Mouse (Mus musculus) retina, embryonic 14.5 days (tissue): ENCODE measurements around the gene Ttc24.

ENCODE experiments used
- DNase-seq: peaks from one replicate; pipeline ENCODE4 v3.0.0-alpha.2; 2015; ENCODE audit warnings: low spot score

Gene Ttc24

DNA sequence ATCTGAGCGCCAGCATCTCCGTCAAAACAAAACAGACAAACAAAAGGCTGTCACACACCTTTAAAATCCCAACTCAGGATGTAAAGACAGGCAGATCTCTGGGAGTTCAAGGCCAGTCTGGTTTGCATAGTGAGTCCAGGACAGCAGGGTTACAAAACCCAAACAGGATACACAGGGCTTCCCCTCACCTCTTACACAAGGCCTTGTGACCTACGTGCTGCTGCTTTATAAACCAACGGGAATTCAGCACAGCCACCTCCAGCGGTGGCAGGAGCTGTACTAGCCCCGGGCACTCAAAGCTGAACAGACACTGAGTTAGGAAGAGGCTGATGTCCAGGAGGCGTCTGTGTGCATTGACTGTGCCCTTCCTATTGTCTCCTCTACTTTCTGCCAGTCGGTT, 663 bp downstream of the Ttc24 start:
- DNase-seq = no peak

DNA sequence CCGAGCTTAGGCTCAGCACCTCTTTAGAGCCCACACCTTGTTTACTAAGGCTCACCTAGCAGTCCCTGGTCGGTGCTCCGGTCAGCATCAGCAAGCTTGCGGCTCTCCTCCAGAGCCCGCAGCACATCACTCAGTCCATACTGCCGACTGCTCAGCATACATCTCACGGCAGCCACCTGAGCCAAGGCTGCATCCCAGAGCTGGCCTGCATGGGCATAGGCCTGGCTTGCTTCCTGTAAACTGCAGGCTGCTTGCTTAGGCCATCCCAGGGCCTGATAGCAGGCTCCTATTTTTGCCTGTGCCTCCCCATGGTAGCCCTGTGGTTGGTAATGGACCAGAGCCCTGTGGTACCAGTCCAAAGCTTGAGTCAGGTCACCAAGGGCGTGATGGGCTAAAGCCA, 3.3 kb downstream of the Ttc24 start:
- no peak for DNase-seq

DNA sequence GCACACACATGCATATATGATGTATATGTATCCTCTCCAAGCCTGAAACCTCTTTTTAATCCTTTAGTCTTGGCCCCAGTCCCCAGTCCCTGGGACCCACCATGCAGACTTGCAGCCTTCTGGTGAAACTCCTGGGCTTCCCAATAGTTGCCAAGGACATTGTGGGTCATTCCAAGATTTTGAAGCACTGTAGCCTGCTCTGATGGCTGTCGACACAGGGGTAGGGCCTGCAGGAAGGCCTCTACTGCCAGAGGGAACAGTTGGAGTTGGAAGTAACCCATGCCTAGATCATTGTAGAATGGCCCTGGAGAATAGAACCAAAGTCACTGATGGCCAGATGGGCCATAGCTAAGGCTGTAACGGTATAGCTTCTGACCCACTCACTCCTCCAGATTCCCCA, 3.8 kb downstream of the Ttc24 start:
- no peak for DNase-seq

DNA sequence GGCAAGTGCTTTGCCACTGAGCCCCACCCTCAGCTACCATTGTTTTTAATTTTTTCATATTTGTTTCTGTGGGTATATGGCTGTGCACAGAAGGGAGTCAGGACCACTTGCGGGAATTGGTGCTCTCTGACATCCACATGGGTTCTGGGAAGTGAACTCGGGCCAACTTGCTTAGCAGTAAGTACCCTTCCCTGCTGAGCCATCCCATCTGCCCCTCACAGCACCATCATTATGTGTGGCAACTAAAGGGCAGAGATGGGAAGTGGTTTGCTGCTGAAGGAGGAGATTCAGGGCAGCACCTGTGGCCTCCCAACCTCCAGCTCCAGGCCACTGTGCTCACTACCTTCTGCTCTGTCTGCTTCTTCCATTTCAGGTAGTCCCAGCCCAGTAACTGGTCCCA, 4.5 kb downstream of the Ttc24 start:
- no peak for DNase-seq

- DNase-seq = peak; percentile 95
Observed at GRCm38 (mm10) chr3:88071783-88072182, 6.3 kb downstream of the Ttc24 start.

DNA sequence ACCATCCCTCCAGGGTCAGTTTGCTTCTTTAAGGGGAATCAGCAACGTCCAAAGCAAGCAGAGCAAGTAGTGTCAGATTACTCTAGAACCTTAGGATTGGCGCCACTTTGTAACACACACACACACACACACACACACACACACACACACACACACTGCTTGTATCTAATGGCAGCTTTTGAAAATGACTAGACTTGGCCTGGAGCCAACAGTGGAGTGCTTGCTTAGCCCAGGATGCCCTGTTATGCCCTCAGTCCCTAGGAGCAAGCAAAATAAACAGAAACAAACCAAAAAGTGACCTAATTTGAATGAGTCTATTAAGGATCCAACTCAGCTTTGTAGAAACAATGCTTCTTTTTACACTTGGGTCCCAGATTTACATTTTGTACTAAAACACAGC, 9.7 kb downstream of the Ttc24 start:
- DNase-seq = no peak

DNA sequence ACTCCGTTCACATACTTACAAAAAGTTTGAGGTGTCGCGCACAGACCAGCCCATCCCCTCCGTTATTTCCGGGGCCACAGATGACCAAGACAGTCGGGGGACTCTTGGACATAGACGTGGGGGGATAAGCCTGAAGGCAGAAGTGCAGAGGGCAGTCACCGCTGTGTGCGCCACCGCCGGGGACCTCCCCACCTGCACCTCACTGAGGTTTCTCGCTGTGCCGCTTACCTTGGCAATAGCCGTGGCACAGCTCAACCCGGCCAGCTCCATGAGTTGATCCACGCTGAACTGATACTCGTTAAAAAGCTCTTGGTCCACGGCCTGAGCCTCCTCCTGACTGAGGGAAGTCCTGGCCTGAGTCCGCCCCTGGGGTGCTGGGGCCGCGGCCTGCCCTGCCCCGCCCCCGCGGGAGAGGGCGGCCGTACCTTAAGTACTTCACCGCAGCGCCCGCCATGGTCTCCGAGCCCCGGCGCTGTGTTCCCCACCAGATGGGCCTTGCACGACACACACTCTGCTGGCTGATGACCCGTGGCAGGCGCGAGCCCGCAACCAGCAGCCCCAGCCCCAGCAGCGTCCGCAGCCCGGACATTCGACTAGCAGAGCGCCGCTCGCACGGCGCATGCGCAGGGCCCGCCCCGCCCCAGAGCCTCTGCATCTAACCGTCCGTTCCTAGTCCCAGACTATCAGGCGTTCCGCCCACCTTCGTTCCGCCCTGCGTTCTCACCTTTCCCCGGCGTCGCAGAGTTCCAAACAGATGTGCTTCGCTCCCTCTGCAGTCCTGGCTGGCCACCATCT, 20.0 kb downstream of the Ttc24 start, which contains the start of gene Naxe:
Naxe (minus strand) TSS at position 594 of the 795 bp plus-strand sequence.
- DNase-seq = peak; percentile 92

DNA sequence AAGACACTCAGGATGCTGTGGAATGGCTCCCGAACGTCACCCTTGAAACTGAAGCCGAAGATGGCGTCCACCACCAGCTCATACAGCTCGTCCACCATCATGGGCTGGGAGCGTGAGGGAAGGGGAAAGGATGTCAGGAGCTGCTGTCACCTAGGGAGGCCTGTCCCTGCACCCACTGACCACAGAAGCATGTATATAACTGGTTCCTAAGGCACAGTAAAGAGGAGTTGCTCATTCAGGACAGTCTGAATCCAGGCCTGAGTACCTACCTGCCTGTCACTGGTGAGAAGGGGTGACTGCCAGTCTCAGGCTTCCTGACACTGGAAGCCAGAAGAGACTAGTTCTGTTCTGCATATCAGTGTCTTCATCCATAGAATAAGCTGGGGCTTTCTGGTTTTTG, 21.1 kb downstream of the Ttc24 start:
- no peak for DNase-seq

GRCm38 (mm10) chr3:88049532-88049931, 28.6 kb downstream of the Ttc24 start:
- no peak for DNase-seq

DNA sequence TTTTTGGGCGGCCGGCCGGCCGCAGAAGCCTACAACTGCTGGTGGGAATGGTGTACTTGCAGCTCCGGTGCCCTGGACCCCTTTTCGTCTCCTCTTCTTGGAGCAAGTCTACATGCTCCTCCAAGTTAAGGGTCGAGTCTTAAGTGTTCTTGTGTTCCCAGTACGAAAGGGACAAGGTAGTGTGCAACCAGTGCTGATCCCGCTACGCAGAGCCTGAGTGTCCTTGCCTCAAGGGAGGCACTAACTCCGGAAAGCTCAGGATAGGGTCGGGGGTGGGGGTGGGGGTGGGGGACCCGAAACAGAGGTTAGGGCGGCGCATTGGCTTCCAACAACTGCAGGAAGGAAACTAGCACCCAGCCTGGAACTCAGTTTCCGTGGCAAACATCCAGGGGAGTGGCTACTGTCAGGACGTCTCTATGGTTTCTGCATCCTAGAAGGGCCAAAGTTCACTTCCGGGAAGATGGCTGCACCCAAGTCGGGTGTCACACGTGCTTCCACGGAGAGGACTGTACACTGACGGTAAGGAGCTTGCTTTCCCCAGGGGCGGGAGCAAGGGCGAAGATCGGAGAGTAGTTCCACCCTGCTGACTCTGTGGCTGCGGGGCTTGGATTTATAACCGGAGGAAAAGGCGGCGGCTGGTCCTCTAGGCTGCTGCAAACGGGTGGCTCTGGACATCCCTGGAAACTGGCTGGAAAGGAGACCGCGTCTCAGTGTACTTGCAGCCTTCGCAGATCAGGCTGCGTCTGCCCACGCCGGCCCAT, 35.3 kb downstream of the Ttc24 start, which contains the start of gene Gpatch4:
Gpatch4 (plus strand) TSS at position 448 of the 761 bp plus-strand sequence.
- DNase-seq = peak; percentile 100

DNA sequence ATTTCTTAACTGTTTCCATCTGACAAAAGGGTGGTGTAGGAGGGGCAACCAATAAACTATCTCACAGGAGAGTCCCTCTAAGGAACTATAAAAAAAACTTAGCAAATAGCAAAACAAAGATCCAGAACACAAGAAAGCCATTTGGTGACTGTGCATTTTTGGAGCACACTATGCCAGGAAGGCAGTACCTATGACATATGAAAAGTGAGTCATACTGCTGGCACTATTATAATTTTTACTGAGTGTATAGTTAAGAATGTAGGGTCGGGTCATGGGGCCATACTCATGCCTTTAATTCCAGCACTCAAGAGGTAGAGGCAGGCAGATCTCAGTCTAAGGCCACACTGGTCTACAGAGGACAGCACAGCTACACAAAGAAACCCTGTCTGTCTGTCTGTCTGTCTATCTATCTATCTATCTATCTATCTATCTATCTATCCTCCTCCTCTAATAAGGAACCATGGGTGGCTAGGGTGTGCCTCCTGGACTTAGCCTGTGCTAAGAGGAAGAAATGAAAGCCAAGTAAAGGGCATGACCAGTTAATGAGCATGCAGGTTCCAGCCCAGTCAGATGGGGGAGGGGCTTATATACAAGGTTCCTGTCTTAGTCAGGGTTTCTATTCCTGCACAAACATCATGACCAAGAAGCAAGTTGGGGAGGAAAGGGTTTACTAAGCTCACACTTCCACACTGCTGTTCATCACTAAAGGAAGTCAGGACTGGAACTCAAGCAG, 42.4 kb downstream of the Ttc24 start:
- DNase-seq = no peak

- no peak for DNase-seq
Observed at GRCm38 (mm10) chr3:88033506-88033905, 44.6 kb downstream of the Ttc24 start.

DNA sequence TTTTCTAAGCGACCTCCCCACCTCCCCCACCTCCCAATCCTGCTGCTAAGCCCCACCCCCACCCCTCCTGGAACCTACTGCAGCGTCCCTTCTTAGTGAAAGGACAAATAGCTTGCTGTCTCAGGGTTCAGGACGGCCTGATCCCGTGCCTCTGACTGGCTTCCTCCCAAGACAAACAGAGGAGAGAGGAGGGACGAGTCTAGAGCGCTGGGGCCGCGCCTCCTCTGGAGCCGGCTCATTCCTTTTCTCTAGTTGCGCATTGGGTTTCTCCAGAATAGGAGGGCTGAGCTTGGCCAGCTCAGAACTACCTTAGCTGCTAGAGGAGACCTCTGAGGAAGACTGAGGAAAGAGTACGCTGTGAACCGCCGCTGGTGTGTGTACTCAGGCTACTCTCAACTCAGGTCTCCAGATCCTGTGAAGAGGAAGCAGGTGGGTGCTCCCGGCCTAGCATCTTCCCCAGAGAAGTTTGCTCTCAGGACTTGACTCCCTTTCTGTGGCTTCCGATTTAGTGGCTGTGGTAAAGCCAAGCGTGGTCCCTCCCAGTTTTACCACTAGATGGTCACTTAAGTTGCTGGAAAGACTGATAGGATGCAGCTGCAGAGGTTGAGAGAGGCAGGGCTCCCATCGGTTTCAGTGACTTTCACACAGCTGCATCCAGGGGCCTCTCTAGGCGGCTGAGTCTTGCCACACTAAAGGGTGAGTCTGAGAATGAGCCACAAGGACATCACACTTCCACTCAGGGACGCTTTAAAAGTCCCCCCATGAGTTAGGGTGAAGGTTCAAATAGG, 47.3 kb downstream of the Ttc24 start:
- no peak for DNase-seq

DNA sequence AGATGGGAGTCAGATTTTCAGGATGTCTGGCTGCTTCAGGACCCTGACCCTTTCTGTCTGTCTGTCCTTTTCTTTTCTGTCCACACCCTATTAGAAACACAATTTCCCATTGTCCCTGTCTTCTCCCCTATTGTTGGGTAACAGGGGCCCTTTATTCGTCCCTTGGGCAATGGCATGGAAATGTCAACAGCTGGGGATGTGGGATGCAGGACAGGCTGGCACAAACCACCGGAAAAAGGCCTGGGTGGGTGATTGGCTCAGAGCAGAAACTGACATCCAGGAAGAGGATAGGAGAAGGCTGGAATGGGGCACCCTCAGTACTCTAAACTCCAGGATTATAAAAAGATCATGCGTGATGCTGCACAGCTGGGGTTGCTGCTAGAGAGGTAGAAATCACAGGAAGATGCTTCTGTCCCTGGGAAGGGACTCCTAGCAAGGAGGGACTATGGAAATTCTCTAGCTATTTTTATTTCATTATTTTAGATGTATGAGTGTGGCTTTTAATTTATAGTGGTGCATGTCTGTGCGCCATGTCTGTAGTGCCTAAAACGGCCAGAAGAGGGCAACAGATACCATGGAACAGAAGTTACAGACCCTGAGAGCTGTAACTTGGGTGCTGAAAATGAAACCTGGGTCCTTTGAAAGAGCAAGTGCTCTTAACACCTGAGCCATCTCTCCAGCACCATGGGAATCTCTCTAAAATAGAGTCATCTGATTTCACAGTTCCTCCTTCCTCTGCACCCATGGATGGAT, 50.5 kb downstream of the Ttc24 start, which contains the start of gene Hapln2:
Hapln2 (minus strand) TSS at position 150 of the 753 bp plus-strand sequence.
- DNase-seq = no peak

DNA sequence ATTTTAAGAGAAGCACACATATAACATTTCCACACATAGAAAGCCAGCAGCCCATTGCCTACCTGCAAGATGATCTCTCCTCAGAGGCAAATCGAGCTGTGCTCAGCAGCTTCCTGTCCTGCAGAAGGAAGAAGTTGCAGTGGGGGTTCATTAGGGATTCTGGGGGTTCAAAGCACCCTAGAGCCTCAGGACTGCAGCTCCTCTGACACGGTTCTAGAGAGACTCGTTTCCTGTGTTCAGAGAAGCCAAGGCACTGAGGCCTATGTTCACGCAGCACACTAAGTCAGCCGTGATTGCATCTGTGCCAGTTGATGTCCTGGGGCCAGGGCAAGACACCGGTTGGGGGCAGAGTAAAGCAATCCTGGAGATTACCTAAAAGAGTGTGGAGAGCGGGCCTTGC, 51.3 kb downstream of the Ttc24 start:
- no peak for DNase-seq

DNA sequence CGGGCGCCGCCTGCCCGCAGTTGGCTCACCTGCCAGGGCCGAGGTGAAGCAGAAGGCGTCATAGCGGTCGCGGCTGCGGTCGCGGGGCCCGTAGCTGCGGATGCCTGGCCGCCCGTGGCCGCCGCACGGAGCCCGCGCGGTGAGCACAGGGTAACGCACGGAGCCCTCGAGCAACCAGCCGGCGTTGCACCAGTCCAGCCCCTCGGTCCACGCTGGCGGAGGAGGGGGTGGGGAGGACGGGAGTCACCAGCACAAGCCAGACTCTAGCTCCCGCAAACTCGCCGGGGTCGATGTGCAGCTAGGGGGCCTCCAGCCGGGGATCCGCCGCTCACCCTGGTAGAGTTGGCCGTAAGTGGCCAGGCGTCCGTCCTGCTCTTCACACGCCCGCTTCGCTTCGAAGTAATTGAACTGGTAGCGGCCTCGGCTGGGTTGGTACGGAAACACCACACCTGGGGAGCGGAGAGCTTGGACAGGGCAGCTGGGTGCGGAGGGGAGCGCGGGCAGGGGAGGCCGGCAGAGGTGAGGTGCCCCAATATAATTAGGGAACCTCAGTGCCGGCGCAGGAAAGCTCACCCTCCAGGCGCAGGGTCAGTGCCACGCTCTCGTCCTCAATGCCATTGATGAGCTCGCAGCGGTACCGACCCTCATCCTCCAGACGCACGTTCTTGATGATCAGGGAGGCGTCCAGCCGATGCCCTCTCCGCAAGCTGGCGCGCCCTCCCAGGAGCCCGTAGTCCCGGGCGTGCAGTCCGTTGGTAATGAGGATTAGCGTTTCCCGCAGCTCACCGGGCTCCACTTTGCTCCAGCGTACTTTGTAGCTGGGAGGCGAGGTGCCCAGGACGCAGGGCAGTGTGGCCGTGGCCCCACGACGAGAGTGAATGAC, 54.7 kb downstream of the Ttc24 start:
- peak; percentile 21 for DNase-seq

DNA sequence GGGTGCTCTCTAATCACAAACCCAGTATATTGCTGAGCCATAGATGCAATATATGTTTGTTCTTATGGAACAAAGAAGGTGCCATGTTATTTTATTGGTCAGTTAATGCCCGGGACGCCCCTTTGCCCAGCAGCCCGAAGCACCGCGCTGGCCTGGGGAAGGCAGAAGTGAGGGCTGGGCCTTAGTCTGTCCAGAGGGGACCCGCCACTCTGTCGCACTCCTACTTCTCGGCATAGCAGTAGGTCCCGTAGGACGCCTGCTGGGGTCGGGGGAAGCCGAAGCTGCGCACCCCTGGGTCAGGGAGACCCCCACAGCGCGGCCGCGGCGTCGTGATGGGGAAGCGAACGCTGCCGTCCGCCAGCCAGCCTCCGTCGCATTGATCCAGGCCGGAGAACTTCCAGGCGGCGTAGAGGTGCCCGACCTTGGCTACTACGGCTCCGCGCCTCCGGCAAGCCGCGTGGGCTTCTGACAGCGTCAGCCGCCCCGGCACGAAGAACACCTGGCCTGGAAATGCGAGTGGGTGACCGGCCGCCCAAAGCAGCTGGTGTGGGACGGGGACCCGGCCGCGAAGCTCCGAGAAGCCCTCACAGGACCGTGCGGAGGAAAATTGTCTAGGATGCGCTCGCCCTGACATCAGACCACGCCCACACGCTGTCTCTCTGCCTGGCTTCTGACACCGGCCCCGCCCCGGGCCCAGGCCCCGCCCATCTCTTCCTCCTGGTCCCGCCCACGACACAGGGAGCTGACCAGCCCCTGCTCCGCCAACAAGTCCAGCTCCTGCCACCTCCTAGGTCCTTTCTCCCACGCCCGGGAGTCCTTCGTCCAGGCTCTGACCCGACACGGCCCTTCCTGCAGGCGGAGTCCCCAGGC, 55.5 kb downstream of the Ttc24 start:
- DNase-seq = peak; percentile 95
